Mouse (Mus musculus) cerebellum, postnatal 14 days (tissue): ENCODE measurements around the gene Cars2.
"Not testable (repeated sequence)": the region's sequence is repeated elsewhere in the genome, so short reads cannot be mapped to it uniquely, and the experiment has no call there.

ENCODE experiments used
- DNase-seq, 2 experiments: peaks; one replicate each; pipeline ENCODE4 v3.0.0; 2021; ENCODE audit warnings: mixed read lengths in 2 of 2

The Cars2 gene

DNA sequence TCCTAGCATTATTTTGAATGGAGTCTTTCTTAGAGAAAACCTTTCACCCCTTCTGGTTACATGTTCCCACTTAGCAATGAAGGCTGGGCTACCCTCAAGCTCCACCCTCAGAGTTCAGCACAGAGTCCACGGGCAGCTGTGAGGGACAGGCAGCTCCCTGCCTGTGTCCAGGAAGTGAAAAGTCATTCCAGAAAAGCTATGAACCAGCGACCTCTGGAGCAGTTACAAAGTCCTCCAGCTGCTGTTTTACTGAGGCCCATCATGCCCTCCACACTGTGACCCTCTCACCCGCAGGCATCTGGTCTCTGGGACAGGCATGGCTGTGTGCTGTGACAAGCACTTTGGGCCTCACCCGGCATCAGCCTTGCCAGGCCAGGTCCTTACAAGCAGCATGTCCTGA is 77.5 kb downstream of the Cars2 start:
- DNase-seq: no peak

DNA sequence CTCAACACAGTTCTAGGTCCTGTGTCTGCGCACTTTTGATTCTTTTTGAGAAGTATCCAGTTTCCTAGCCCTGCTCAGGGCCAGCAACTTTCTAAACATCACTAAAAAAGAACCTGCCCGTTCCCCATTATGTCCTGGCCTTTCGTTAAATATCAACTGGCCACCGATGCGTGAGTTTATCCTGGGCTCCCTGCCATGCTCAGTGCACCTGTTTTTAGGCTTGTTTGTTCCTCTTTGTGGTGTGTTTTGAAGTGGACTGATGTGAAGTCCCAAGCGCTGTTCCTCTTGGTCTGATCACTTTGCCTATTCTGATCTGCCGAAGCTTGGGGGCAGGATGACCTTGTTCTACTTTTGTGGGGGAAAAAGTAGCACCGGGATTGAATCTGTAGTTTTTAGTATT is 79.3 kb downstream of the Cars2 start:
- no peak for DNase-seq

GRCm38 (mm10) chr8:11470694-11471093 is 79.9 kb downstream of the Cars2 start:
- no peak for DNase-seq

- DNase-seq: peak in 1 of 2 experiments; percentile 19
Measured at GRCm38 (mm10) chr8:11469095-11469494, 81.5 kb downstream of the Cars2 start.

DNA sequence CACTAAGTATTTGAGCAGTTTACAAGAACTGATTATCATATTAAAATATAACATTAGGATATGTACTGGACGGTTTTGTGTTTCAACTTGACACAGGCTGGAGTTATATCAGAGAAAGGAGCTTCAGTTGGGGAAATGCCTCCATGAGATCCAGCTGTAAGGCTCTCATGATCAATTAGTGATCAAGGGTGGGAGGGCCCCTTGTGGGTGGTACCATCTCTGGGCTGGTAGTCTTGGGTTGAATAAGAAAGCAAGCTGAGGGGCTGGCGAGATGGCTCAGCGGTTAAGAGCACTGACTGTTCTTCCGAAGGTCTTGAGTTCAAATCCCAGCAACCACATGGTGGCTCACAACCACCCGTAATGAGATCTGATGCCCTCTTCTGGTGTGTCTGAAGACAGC is 84.1 kb downstream of the Cars2 start:
- not testable (repeated sequence) for DNase-seq

GRCm38 (mm10) chr8:11465619-11466018 is 85.0 kb downstream of the Cars2 start:
- no peak for DNase-seq

GRCm38 (mm10) chr8:11464707-11464964 is 85.9 kb downstream of the Cars2 start:
- DNase-seq: no peak
